Mouse (Mus musculus): ENCODE results near the gene Tbc1d22a. TPM values are rescaled to one million over a fixed set of nuclear protein-coding genes. Genes with fewer than 3 reads are reported as not detected.

Gene Tbc1d22a
- total RNA-seq, 1 experiment: 19.2 TPM

GRCm38 (mm10) chr15:86309213-86309829 lies 95.1 kb downstream of the Tbc1d22a start:
- Histone ChIP-seq H3K36me3 (ENCODE audit: control insufficient read depth, insufficient read depth, low read length, poor library complexity, severe bottlenecking) (peaks cover 10% of the 10 kb centered on the region), H3K4me3 (ENCODE audit: insufficient read depth in 1 of 2, low read depth in 1 of 2, low read length in 2 of 2, poor library complexity in 1 of 2, severe bottlenecking in 1 of 2) (no peak overlapping the region), H3K27ac (ENCODE audit: insufficient read depth, low read depth, low read length, poor library complexity, severe bottlenecking) (no peak overlapping the region), H3K9ac (ENCODE audit: insufficient read depth, low read depth, low read length, poor library complexity, severe bottlenecking) (no peak overlapping the region), H3K4me1 (ENCODE audit: control insufficient read depth in 2 of 2, insufficient read depth in 2 of 2, low read length in 2 of 2, poor library complexity in 1 of 2) (no peaks in the 10 kb centered on the region), H3K9me3 (ENCODE audit: control insufficient read depth, insufficient read depth, low read depth, low read length) (peaks cover 6% of the 10 kb centered on the region; the same call in 1 of the 2 replicates)
- TF ChIP-seq ZNF384 (IDR thresholded peaks at IDR 0.05; ENCODE audit: low read depth, low read length) (no peak), CHD2 (IDR thresholded peaks at IDR 0.05; ENCODE audit: low read depth, low read length) (no peak), HCFC1 (IDR thresholded peaks at IDR 0.05; ENCODE audit: borderline replicate concordance, insufficient read depth, low read length) (no peak), ZC3H11A (IDR thresholded peaks at IDR 0.05; ENCODE audit: borderline replicate concordance, low read depth, low read length) (no peak), MAFK (IDR thresholded peaks at IDR 0.05; ENCODE audit: insufficient read depth, low read depth, low read length) (no peak)
- in situ Hi-C loops (cut with MboI; ENCODE audit: low sequenced_read_pairs in 2 of 2, unreplicated experiment in 2 of 2): no loop called here
- DNase-seq (ENCODE audit: low read depth, low spot score): no peak

GRCm38 (mm10) chr15:86320803-86321510 lies 106.7 kb downstream of the Tbc1d22a start:
- H3K4me1 ChIP-seq (ENCODE audit: control insufficient read depth in 2 of 2, insufficient read depth in 2 of 2, low read length in 2 of 2, poor library complexity in 1 of 2): no peaks in the 10 kb centered on the region
- TF ChIP-seq ZC3H11A (IDR thresholded peaks at IDR 0.05; ENCODE audit: borderline replicate concordance, low read depth, low read length): no peak
- in situ Hi-C loops (cut with MboI; ENCODE audit: low sequenced_read_pairs in 2 of 2, unreplicated experiment in 2 of 2): no loop called here
- DNase-seq (ENCODE audit: low read depth, low spot score): no peak
- H3K4me3 ChIP-seq (ENCODE audit: insufficient read depth in 1 of 2, low read depth in 1 of 2, low read length in 2 of 2, poor library complexity in 1 of 2, severe bottlenecking in 1 of 2): no peak overlapping the region
- H3K9ac ChIP-seq (ENCODE audit: insufficient read depth, low read depth, low read length, poor library complexity, severe bottlenecking): no peak overlapping the region
- H3K9me3 ChIP-seq (ENCODE audit: control insufficient read depth, insufficient read depth, low read depth, low read length): peaks cover 6% of the 10 kb centered on the region
- H3K36me3 ChIP-seq (ENCODE audit: control insufficient read depth, insufficient read depth, low read length, poor library complexity, severe bottlenecking): peaks cover 7% of the 10 kb centered on the region
- no peak overlapping the region for H3K27ac ChIP-seq (ENCODE audit: insufficient read depth, low read depth, low read length, poor library complexity, severe bottlenecking)

- in situ Hi-C loops (cut with MboI; ENCODE audit: low sequenced_read_pairs in 2 of 2, unreplicated experiment in 2 of 2): no loop called here
- TF ChIP-seq ZC3H11A (IDR thresholded peaks at IDR 0.05; ENCODE audit: borderline replicate concordance, low read depth, low read length) (no peak), HCFC1 (IDR thresholded peaks at IDR 0.05; ENCODE audit: borderline replicate concordance, insufficient read depth, low read length) (no peak), CHD2 (IDR thresholded peaks at IDR 0.05; ENCODE audit: low read depth, low read length) (no peak), ZNF384 (IDR thresholded peaks at IDR 0.05; ENCODE audit: low read depth, low read length) (no peak), MAFK (IDR thresholded peaks at IDR 0.05; ENCODE audit: insufficient read depth, low read depth, low read length) (no peak)
- Histone ChIP-seq H3K4me1 (ENCODE audit: control insufficient read depth in 2 of 2, insufficient read depth in 2 of 2, low read length in 2 of 2, poor library complexity in 1 of 2) (no peaks in the 10 kb centered on the region), H3K9me3 (ENCODE audit: control insufficient read depth, insufficient read depth, low read depth, low read length) (no peaks in the 10 kb centered on the region), H3K4me3 (ENCODE audit: insufficient read depth in 1 of 2, low read depth in 1 of 2, low read length in 2 of 2, poor library complexity in 1 of 2, severe bottlenecking in 1 of 2) (no peak overlapping the region), H3K27ac (ENCODE audit: insufficient read depth, low read depth, low read length, poor library complexity, severe bottlenecking) (no peak overlapping the region), H3K9ac (ENCODE audit: insufficient read depth, low read depth, low read length, poor library complexity, severe bottlenecking) (no peak overlapping the region), H3K36me3 (ENCODE audit: control insufficient read depth, insufficient read depth, low read length, poor library complexity, severe bottlenecking) (no peaks in the 10 kb centered on the region)
- no peak for DNase-seq (ENCODE audit: low read depth, low spot score)
Measured at GRCm38 (mm10) chr15:86326341-86326740, 112.1 kb downstream of the Tbc1d22a start.

- Histone ChIP-seq H3K27ac (ENCODE audit: insufficient read depth, low read depth, low read length, poor library complexity, severe bottlenecking) (no peak overlapping the region), H3K4me3 (ENCODE audit: insufficient read depth in 1 of 2, low read depth in 1 of 2, low read length in 2 of 2, poor library complexity in 1 of 2, severe bottlenecking in 1 of 2) (no peak overlapping the region), H3K36me3 (ENCODE audit: control insufficient read depth, insufficient read depth, low read length, poor library complexity, severe bottlenecking) (no peaks in the 10 kb centered on the region), H3K9ac (ENCODE audit: insufficient read depth, low read depth, low read length, poor library complexity, severe bottlenecking) (no peak overlapping the region), H3K4me1 (ENCODE audit: control insufficient read depth in 2 of 2, insufficient read depth in 2 of 2, low read length in 2 of 2, poor library complexity in 1 of 2) (no peaks in the 10 kb centered on the region), H3K9me3 (ENCODE audit: control insufficient read depth, insufficient read depth, low read depth, low read length) (no peaks in the 10 kb centered on the region)
- in situ Hi-C loops (cut with MboI; ENCODE audit: low sequenced_read_pairs in 2 of 2, unreplicated experiment in 2 of 2): no loop called here
- TF ChIP-seq CHD2 (IDR thresholded peaks at IDR 0.05; ENCODE audit: low read depth, low read length): no peak
- no peak for TF ChIP-seq HCFC1 (IDR thresholded peaks at IDR 0.05; ENCODE audit: borderline replicate concordance, insufficient read depth, low read length)
- no peak for TF ChIP-seq MAFK (IDR thresholded peaks at IDR 0.05; ENCODE audit: insufficient read depth, low read depth, low read length)
- no peak for TF ChIP-seq ZNF384 (IDR thresholded peaks at IDR 0.05; ENCODE audit: low read depth, low read length)
- no peak for TF ChIP-seq ZC3H11A (IDR thresholded peaks at IDR 0.05; ENCODE audit: borderline replicate concordance, low read depth, low read length)
- DNase-seq (ENCODE audit: low read depth, low spot score): no peak
Measured at GRCm38 (mm10) chr15:86329911-86330310, 115.7 kb downstream of the Tbc1d22a start.

Measured in ES-E14 (cell line).